Mouse (Mus musculus): ENCODE data around the gene Kif14. TPM values are rescaled to one million over a fixed set of nuclear protein-coding genes. Genes with fewer than 3 reads are reported as not detected.

Kif14 gene
- polyA plus RNA-seq, 1 experiment from 2014 or later = 5.8 TPM

- Histone ChIP-seq H3K36me3 (no peaks in the 10 kb centered on the region), H3K27ac (no peak overlapping the region), H3K9me3 (no peaks in the 10 kb centered on the region), H3K4me1 (no peaks in the 10 kb centered on the region), H3K4me2 (replicated peaks) (no peak overlapping the region), H3K4me3 (no peak overlapping the region), H3K27me3 (no peaks in the 10 kb centered on the region), H3K9ac (no peak overlapping the region)
- 77% methylated on average over 5 of the region's 5 CpGs for WGBS
- ATAC-seq (ENCODE audit: low FRiP score, low read depth) = no peak
Observed at GRCm38 (mm10) chr1:136452421-136452820, 13.7 kb upstream of the Kif14 start.

GRCm38 (mm10) chr1:136455756-136456585 is 10.2 kb upstream of the Kif14 start:
- no peak for ATAC-seq (ENCODE audit: low FRiP score, low read depth)

GRCm38 (mm10) chr1:136456741-136457140 is 9.4 kb upstream of the Kif14 start:
- no peaks in the 10 kb centered on the region for H3K4me1 ChIP-seq
- H3K36me3 ChIP-seq = no peaks in the 10 kb centered on the region
- H3K4me2 ChIP-seq (replicated peaks) = no peak overlapping the region
- H3K27ac ChIP-seq = no peak overlapping the region
- H3K27me3 ChIP-seq = no peaks in the 10 kb centered on the region
- WGBS = 79% methylated on average over 6 of the region's 6 CpGs
- H3K4me3 ChIP-seq = no peak overlapping the region
- H3K9me3 ChIP-seq = no peaks in the 10 kb centered on the region
- no peak overlapping the region for H3K9ac ChIP-seq
- ATAC-seq (ENCODE audit: low FRiP score, low read depth) = no peak

More at GRCm38 (mm10) chr1:136455756-136456585, 10.2 kb upstream of the Kif14 start:
- Histone ChIP-seq H3K36me3 (no peaks in the 10 kb centered on the region), H3K4me3 (no peak overlapping the region), H3K9ac (no peak overlapping the region), H3K9me3 (no peaks in the 10 kb centered on the region), H3K4me1 (no peaks in the 10 kb centered on the region), H3K27me3 (no peaks in the 10 kb centered on the region), H3K4me2 (replicated peaks) (no peak overlapping the region), H3K27ac (no peak overlapping the region)
- 66% methylated on average over 17 of the region's 17 CpGs for WGBS

GRCm38 (mm10) chr1:136457403-136457802 is 8.7 kb upstream of the Kif14 start:
- Histone ChIP-seq H3K36me3 (no peaks in the 10 kb centered on the region), H3K9ac (no peak overlapping the region)

GRCm38 (mm10) chr1:136458691-136459245 is 7.4 kb upstream of the Kif14 start:
- Histone ChIP-seq H3K27me3 (no peaks in the 10 kb centered on the region), H3K9me3 (no peaks in the 10 kb centered on the region), H3K4me2 (replicated peaks) (no peak overlapping the region), H3K27ac (no peak overlapping the region), H3K4me1 (no peaks in the 10 kb centered on the region), H3K4me3 (no peak overlapping the region), H3K9ac (no peak overlapping the region), H3K36me3 (no peaks in the 10 kb centered on the region)
- no peak for ATAC-seq (ENCODE audit: low FRiP score, low read depth)
- 23% methylated on average over 9 of the region's 9 CpGs for WGBS

More at GRCm38 (mm10) chr1:136457403-136457802, 8.7 kb upstream of the Kif14 start:
- Histone ChIP-seq H3K9me3 (no peaks in the 10 kb centered on the region), H3K4me3 (no peak overlapping the region), H3K4me1 (no peaks in the 10 kb centered on the region), H3K4me2 (replicated peaks) (no peak overlapping the region), H3K27ac (no peak overlapping the region), H3K27me3 (no peaks in the 10 kb centered on the region)
- WGBS = 68% methylated on average over 4 of the region's 4 CpGs
- no peak for ATAC-seq (ENCODE audit: low FRiP score, low read depth)

- Histone ChIP-seq H3K9me3 (no peaks in the 10 kb centered on the region), H3K27me3 (no peaks in the 10 kb centered on the region), H3K27ac (no peak overlapping the region), H3K4me1 (peaks cover 12% of the 10 kb centered on the region), H3K9ac (no peak overlapping the region), H3K36me3 (no peaks in the 10 kb centered on the region), H3K4me2 (replicated peaks) (no peak overlapping the region), H3K4me3 (no peak overlapping the region)
- WGBS = 46% methylated on average over 10 of the region's 10 CpGs
- no peak for ATAC-seq (ENCODE audit: low FRiP score, low read depth)
Observed at GRCm38 (mm10) chr1:136462443-136462842, 3.7 kb upstream of the Kif14 start.

GRCm38 (mm10) chr1:136465168-136465567 is 975 bp upstream of the Kif14 start:
- H3K27ac ChIP-seq = no peak overlapping the region
- no peak overlapping the region for H3K4me3 ChIP-seq
- peaks cover 20% of the 10 kb centered on the region for H3K36me3 ChIP-seq
- no peaks in the 10 kb centered on the region for H3K27me3 ChIP-seq
- H3K9ac ChIP-seq = no peak overlapping the region
- H3K9me3 ChIP-seq = no peaks in the 10 kb centered on the region
- ATAC-seq (ENCODE audit: low FRiP score, low read depth) = no peak
- H3K4me1 ChIP-seq = peaks cover 13% of the 10 kb centered on the region
- H3K4me2 ChIP-seq (replicated peaks) = no peak overlapping the region

GRCm38 (mm10) chr1:136469408-136469807 is 3.3 kb downstream of the Kif14 start:
- 91% methylated on average over 4 of the region's 4 CpGs for WGBS
- Histone ChIP-seq H3K4me3 (no peak overlapping the region), H3K27ac (no peak overlapping the region), H3K4me1 (peaks cover 13% of the 10 kb centered on the region), H3K9me3 (no peaks in the 10 kb centered on the region), H3K4me2 (replicated peaks) (no peak overlapping the region), H3K36me3 (peaks cover 46% of the 10 kb centered on the region), H3K9ac (no peak overlapping the region), H3K27me3 (no peaks in the 10 kb centered on the region)
- ATAC-seq (ENCODE audit: low FRiP score, low read depth) = no peak

- Histone ChIP-seq H3K4me1 (peaks cover 13% of the 10 kb centered on the region), H3K4me3 (no peak overlapping the region), H3K9ac (no peak overlapping the region), H3K4me2 (replicated peaks) (no peak overlapping the region), H3K27me3 (no peaks in the 10 kb centered on the region), H3K36me3 (peaks cover 50% of the 10 kb centered on the region), H3K9me3 (no peaks in the 10 kb centered on the region), H3K27ac (no peak overlapping the region)
- WGBS = 17% methylated on average over 6 of the region's 6 CpGs
- ATAC-seq (ENCODE audit: low FRiP score, low read depth) = no peak
Observed at GRCm38 (mm10) chr1:136470471-136470870, 4.3 kb downstream of the Kif14 start.

- Histone ChIP-seq H3K9ac (no peak overlapping the region), H3K4me3 (no peak overlapping the region), H3K4me2 (replicated peaks) (no peak overlapping the region), H3K27ac (no peak overlapping the region), H3K27me3 (no peaks in the 10 kb centered on the region), H3K36me3 (peaks cover 78% of the 10 kb centered on the region), H3K4me1 (no peaks in the 10 kb centered on the region), H3K9me3 (no peaks in the 10 kb centered on the region)
- 72% methylated on average over 5 of the region's 5 CpGs for WGBS
- no peak for ATAC-seq (ENCODE audit: low FRiP score, low read depth)
Observed at GRCm38 (mm10) chr1:136491681-136492080, 25.5 kb downstream of the Kif14 start.

- no peak overlapping the region for H3K4me2 ChIP-seq (replicated peaks)
- no peak overlapping the region for H3K27ac ChIP-seq
- H3K9me3 ChIP-seq = no peaks in the 10 kb centered on the region
- H3K36me3 ChIP-seq = peaks cover 78% of the 10 kb centered on the region
- no peaks in the 10 kb centered on the region for H3K4me1 ChIP-seq
- no peaks in the 10 kb centered on the region for H3K27me3 ChIP-seq
- ATAC-seq (ENCODE audit: low FRiP score, low read depth) = no peak
- WGBS = 50% methylated on average over 2 of the region's 2 CpGs
- no peak overlapping the region for H3K9ac ChIP-seq
- H3K4me3 ChIP-seq = no peak overlapping the region
Observed at GRCm38 (mm10) chr1:136492232-136492631, 26.1 kb downstream of the Kif14 start.

- H3K27me3 ChIP-seq = no peaks in the 10 kb centered on the region
- 86% methylated on average over 13 of the region's 13 CpGs for WGBS
- no peak overlapping the region for H3K9ac ChIP-seq
- no peak for ATAC-seq (ENCODE audit: low FRiP score, low read depth)
- H3K9me3 ChIP-seq = no peaks in the 10 kb centered on the region
- H3K36me3 ChIP-seq = peaks cover 54% of the 10 kb centered on the region
- no peaks in the 10 kb centered on the region for H3K4me1 ChIP-seq
- H3K4me3 ChIP-seq = no peak overlapping the region
- no peak overlapping the region for H3K4me2 ChIP-seq (replicated peaks)
- H3K27ac ChIP-seq = no peak overlapping the region
Observed at GRCm38 (mm10) chr1:136499317-136499716, 33.2 kb downstream of the Kif14 start.
